Mouse (Mus musculus) testis, adult 2 months (tissue): Measurements from ENCODE around the gene Bcar3. TPM values are rescaled to one million over a fixed set of nuclear protein-coding genes. Genes with fewer than 3 reads are reported as not detected.
"Not testable (repeated sequence)": the region's sequence is repeated elsewhere in the genome, so short reads cannot be mapped to it uniquely, and the experiment has no call there.

ENCODE experiments used
- H3K27ac ChIP-seq: fragments of 200-500 bp; 2 replicates; pipeline ENCODE4 v1.5.1; 2012; ENCODE audit warnings: low read depth, low read length; ENCODE audit not compliant: control insufficient read depth, insufficient read depth
- H3K27me3 ChIP-seq: fragments of 200-500 bp; 2 replicates; pipeline ENCODE4 v1.6.1; 2012; ENCODE audit warnings: mild to moderate bottlenecking, low read length, moderate library complexity; ENCODE audit not compliant: control insufficient read depth, insufficient read depth
- H3K36me3 ChIP-seq: fragments of 200-500 bp; 2 replicates; pipeline ENCODE4 v1.6.1; 2012; ENCODE audit warnings: mild to moderate bottlenecking, low read length; ENCODE audit not compliant: control insufficient read depth, insufficient read depth
- H3K4me1 ChIP-seq: fragments of 200-500 bp; 2 replicates; pipeline ENCODE4 v1.6.1; 2012; ENCODE audit warnings: low read length; ENCODE audit not compliant: control insufficient read depth, insufficient read depth
- H3K4me3 ChIP-seq: fragments of 200-500 bp; 2 replicates; pipeline ENCODE4 v1.5.1; 2012; ENCODE audit warnings: low read depth, mild to moderate bottlenecking, low read length, moderate library complexity, mixed read lengths; ENCODE audit not compliant: control insufficient read depth
- CTCF ChIP-seq: fragments of 200-500 bp; IDR thresholded peaks from 2 replicates; pipeline ENCODE4 v1.5.1; 2012; ENCODE audit warnings: low read depth, mild to moderate bottlenecking, inconsistent platforms, low read length, moderate library complexity; ENCODE audit not compliant: control insufficient read depth, insufficient read depth, insufficient replicate concordance
- POLR2A ChIP-seq: fragments of 200-500 bp; IDR thresholded peaks from 2 replicates; pipeline ENCODE4 v1.6.1; 2012; ENCODE audit warnings: low read depth, mild to moderate bottlenecking, inconsistent platforms, low read length, moderate library complexity; ENCODE audit not compliant: control insufficient read depth
- polyA plus RNA-seq: library from polyadenylated mRNA; depleted of rRNA; stranded (reverse); fragments of >200 nt; gene quantifications from 2 replicates; pipeline ENCODE4 v1.2.3, GENCODE M21; 2012

Bcar3 gene
- polyA plus RNA-seq, 1 experiment = 12.5 TPM

- Histone ChIP-seq H3K27ac (no peak overlapping the region), H3K27me3 (no peaks in the 10 kb centered on the region), H3K4me1 (no peaks in the 10 kb centered on the region), H3K36me3 (no peaks in the 10 kb centered on the region), H3K4me3 (no peak overlapping the region)
- no peak for TF ChIP-seq CTCF
- TF ChIP-seq POLR2A = no peak
These were observed 87.7 kb downstream of the Bcar3 start for GRCm38 (mm10) chr3:122381591-122381990.

GRCm38 (mm10) chr3:122386444-122386843 is 92.5 kb downstream of the Bcar3 start:
- H3K27ac ChIP-seq = no peak overlapping the region
- no peaks in the 10 kb centered on the region for H3K36me3 ChIP-seq
- no peaks in the 10 kb centered on the region for H3K4me1 ChIP-seq
- no peak overlapping the region for H3K4me3 ChIP-seq
- no peaks in the 10 kb centered on the region for H3K27me3 ChIP-seq
- no peak for TF ChIP-seq POLR2A
- TF ChIP-seq CTCF = no peak

DNA sequence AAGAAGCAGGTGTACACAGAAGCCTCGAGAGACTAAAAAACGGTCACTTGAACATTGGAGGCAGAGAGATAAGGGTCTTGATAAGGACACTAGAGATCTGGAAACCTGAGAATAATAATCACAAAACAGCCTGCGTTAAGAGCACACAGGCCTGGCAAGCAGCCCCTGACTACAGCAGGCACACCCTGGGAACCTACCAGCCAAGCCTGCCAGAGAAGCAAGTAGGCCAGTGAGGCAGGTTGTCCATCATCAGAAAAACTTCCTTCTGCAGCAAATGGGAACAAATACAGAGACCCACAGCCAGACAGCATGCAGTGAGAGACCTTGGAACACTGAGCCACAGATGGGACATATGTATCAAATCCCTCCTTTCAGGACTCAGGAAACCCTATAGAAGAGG is 93.8 kb downstream of the Bcar3 start:
- H3K4me1 ChIP-seq = no peaks in the 10 kb centered on the region
- no peaks in the 10 kb centered on the region for H3K27me3 ChIP-seq
- no peak overlapping the region for H3K27ac ChIP-seq
- no peak for TF ChIP-seq POLR2A
- no peak for TF ChIP-seq CTCF
- no peaks in the 10 kb centered on the region for H3K36me3 ChIP-seq
- no peak overlapping the region for H3K4me3 ChIP-seq

DNA sequence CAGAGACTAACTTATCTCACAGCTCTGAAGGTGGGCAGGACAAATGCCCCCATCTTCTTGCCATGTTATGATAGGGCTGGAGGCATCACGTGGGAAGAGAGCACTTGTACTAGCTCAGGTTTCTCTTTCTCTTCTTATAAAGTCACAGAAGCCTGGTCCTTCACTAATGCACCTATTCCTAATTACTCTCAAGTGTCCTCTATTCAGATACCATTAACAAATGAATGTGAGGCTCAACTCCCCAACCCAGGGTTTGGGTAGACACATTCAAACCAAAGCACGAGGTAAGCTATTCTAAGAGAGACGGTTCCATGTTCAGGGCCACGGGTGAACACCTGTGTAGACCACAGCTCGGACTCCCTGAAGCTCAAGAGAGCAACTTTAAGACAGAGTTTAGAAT is 96.0 kb downstream of the Bcar3 start:
- no peaks in the 10 kb centered on the region for H3K36me3 ChIP-seq
- no peaks in the 10 kb centered on the region for H3K27me3 ChIP-seq
- H3K4me1 ChIP-seq = peaks cover 5% of the 10 kb centered on the region
- H3K4me3 ChIP-seq = no peak overlapping the region
- no peak overlapping the region for H3K27ac ChIP-seq
- TF ChIP-seq CTCF (no peak), POLR2A (no peak)

GRCm38 (mm10) chr3:122391098-122391497 is 97.2 kb downstream of the Bcar3 start:
- no peaks in the 10 kb centered on the region for H3K36me3 ChIP-seq
- peaks cover 5% of the 10 kb centered on the region for H3K4me1 ChIP-seq
- no peak overlapping the region for H3K4me3 ChIP-seq
- no peak overlapping the region for H3K27ac ChIP-seq
- H3K27me3 ChIP-seq = no peaks in the 10 kb centered on the region
- TF ChIP-seq POLR2A = no peak
- no peak for TF ChIP-seq CTCF

GRCm38 (mm10) chr3:122391816-122392215 is 97.9 kb downstream of the Bcar3 start:
- H3K4me3 ChIP-seq = no peak overlapping the region
- H3K36me3 ChIP-seq = no peaks in the 10 kb centered on the region
- no peaks in the 10 kb centered on the region for H3K27me3 ChIP-seq
- H3K27ac ChIP-seq = no peak overlapping the region
- TF ChIP-seq CTCF (no peak), POLR2A (no peak)
- peaks cover 5% of the 10 kb centered on the region for H3K4me1 ChIP-seq

- not testable (repeated sequence) for H3K27me3 ChIP-seq, H3K4me1 ChIP-seq, H3K27ac ChIP-seq, H3K4me3 ChIP-seq, H3K36me3 ChIP-seq
These were observed 99.5 kb downstream of the Bcar3 start for GRCm38 (mm10) chr3:122393411-122393810.

DNA sequence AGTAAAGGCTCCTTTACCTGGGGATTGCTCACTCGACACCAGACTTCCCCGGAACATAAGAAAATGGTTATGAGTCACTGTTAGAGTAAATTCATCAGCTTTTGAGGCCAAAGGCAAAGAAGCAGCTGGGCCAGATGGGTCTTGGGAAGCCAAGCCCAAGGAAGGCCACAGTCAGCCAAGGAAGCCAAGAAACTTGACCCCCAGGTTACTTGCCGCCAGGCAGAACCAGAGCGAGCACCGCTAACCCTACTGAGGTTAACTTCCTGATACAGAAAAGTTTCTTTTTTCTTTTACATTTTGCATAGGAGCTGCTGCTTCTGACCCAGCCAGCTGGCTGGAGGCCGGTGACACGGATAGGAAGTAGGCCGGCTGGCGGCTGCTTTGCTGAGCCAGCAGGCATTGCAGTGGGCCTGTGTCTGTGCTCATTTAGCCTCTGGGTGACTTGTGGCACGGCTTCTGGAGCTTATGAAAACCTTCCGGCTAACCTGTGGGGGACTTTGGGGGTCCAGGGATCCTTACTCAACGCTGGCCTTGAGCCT is 100.0 kb downstream of the Bcar3 start:
- Histone ChIP-seq H3K27me3 (no peaks in the 10 kb centered on the region), H3K27ac (no peak overlapping the region), H3K4me3 (no peak overlapping the region), H3K36me3 (no peaks in the 10 kb centered on the region), H3K4me1 (peaks cover 5% of the 10 kb centered on the region)
- no peak for TF ChIP-seq POLR2A
- TF ChIP-seq CTCF = no peak
